ENCODE assay signal across 9 mouse cellular contexts in genomic region chr11:49764639-49765299, GRCm38 (mm10). TPM values are rescaled to one million over a fixed set of nuclear protein-coding genes. Genes with fewer than 3 reads are reported as not detected.
DNase-seq lines count a peak whose midpoint lies in the region; ATAC-seq and TF ChIP-seq lines count a peak whose summit lies in the region.
"Had no signal": no experiment of that assay in that cellular context is flagged by ENCODE, and none has a peak within 500 bp of the region (broad histone marks: within the 10 kb centered on the region; RNA-seq: fewer than 3 reads in every experiment).

No protein-coding gene starts in this region.

- H3K27ac ChIP-seq in intestine, embryonic 14.5 days (ENCODE audit: low read depth), result peak overlapping the region; percentile 62
- H3K27ac ChIP-seq in intestine, postnatal 0 days (ENCODE audit: low read depth, low read length), result no peak overlapping the region
- H3K27ac ChIP-seq in forebrain, postnatal 0 days (ENCODE audit: low read depth, low read length), result no peak overlapping the region
- peak overlapping the region; percentile 64 for H3K27ac ChIP-seq in hindbrain, embryonic 12.5 days
- H3K27ac ChIP-seq in liver, embryonic 12.5 days, result peak overlapping the region; percentile 79
- H3K27ac ChIP-seq: midbrain, embryonic 12.5 days had no signal

- H3K4me1 ChIP-seq in intestine, embryonic 14.5 days (replicated peaks; ENCODE audit: control insufficient read depth, insufficient read depth, low read length), result peaks cover 4% of the 10 kb centered on the region; the same call in 1 of the 2 replicates
- H3K4me1 ChIP-seq in intestine, postnatal 0 days (replicated peaks; ENCODE audit: control insufficient read depth, insufficient read depth, low read length), result no peaks in the 10 kb centered on the region
- no peaks in the 10 kb centered on the region for H3K4me1 ChIP-seq in forebrain, postnatal 0 days (ENCODE audit: insufficient read depth)
- peaks cover 13% of the 10 kb centered on the region for H3K4me1 ChIP-seq in hindbrain, embryonic 12.5 days
- peaks cover 36% of the 10 kb centered on the region for H3K4me1 ChIP-seq in liver, embryonic 12.5 days

- peak overlapping the region; percentile 11; the same call in 1 of the 2 replicates for H3K9ac ChIP-seq in intestine, embryonic 14.5 days (ENCODE audit: low read length)
- no peak overlapping the region for H3K9ac ChIP-seq in intestine, postnatal 0 days (ENCODE audit: low read depth, low read length)
- no peak overlapping the region for H3K9ac ChIP-seq in forebrain, postnatal 0 days
- no peak overlapping the region for H3K9ac ChIP-seq in hindbrain, embryonic 12.5 days
- peak overlapping the region; percentile 50 for H3K9ac ChIP-seq in liver, embryonic 12.5 days
- H3K9ac ChIP-seq: midbrain, embryonic 12.5 days had no signal

- no peak overlapping the region for H3K4me3 ChIP-seq in intestine, embryonic 14.5 days (ENCODE audit: low read depth, low read length)
- H3K4me3 ChIP-seq in intestine, postnatal 0 days (ENCODE audit: low read depth, low read length), result no peak overlapping the region
- no peak overlapping the region for H3K4me3 ChIP-seq in forebrain, postnatal 0 days (ENCODE audit: low read depth, low read length)
- no peak overlapping the region for H3K4me3 ChIP-seq in hindbrain, embryonic 12.5 days
- 0 out of 2 replicates have a peak overlapping the region, but pooled peaks have one; percentile 3 for H3K4me3 ChIP-seq in liver, embryonic 12.5 days
- H3K4me3 ChIP-seq: midbrain, embryonic 12.5 days had no signal

- peak overlapping the region; percentile 18; the same call in 1 of the 2 replicates for H3K4me2 ChIP-seq in intestine, embryonic 14.5 days (ENCODE audit: low read length)
- no peak overlapping the region for H3K4me2 ChIP-seq in intestine, postnatal 0 days (replicated peaks; ENCODE audit: low read depth)
- no peak overlapping the region for H3K4me2 ChIP-seq in forebrain, postnatal 0 days (ENCODE audit: low read depth)
- no peak overlapping the region for H3K4me2 ChIP-seq in hindbrain, embryonic 12.5 days (replicated peaks)
- H3K4me2 ChIP-seq in liver, embryonic 12.5 days, result peak overlapping the region; percentile 48
- H3K4me2 ChIP-seq: midbrain, embryonic 12.5 days had no signal

- DNase-seq in intestine, embryonic 14.5 days (ENCODE audit: low spot score), result peak; percentile 74
- DNase-seq in adrenal gland, adult 18-20 months (ENCODE audit: low spot score in 2 of 2), result peak; percentile 17 to 33
- peak; percentile 18 for DNase-seq in forebrain, postnatal 0 days
- peak; percentile 53 for DNase-seq in testis, postnatal 14 days (ENCODE audit: low spot score)

- no peaks in the 10 kb centered on the region for H3K9me3 ChIP-seq in intestine, embryonic 14.5 days (ENCODE audit: control insufficient read depth, low read length)
- no peaks in the 10 kb centered on the region for H3K9me3 ChIP-seq in intestine, postnatal 0 days (ENCODE audit: control insufficient read depth)
- no peaks in the 10 kb centered on the region for H3K9me3 ChIP-seq in forebrain, postnatal 0 days (ENCODE audit: low read length)
- no peaks in the 10 kb centered on the region for H3K9me3 ChIP-seq in hindbrain, embryonic 12.5 days (replicated peaks)
- H3K9me3 ChIP-seq in liver, embryonic 12.5 days (replicated peaks), result no peaks in the 10 kb centered on the region
- H3K9me3 ChIP-seq: midbrain, embryonic 12.5 days had no signal

- 20% methylated on average over 7 of the region's 8 CpGs for WGBS in intestine, embryonic 14.5 days
- WGBS in intestine, postnatal 0 days, result 27% methylated on average over 7 of the region's 8 CpGs
- 28% methylated on average over 8 of the region's 8 CpGs for whole genome bisulfite sequencing in forebrain, postnatal 0 days
- WGBS in hindbrain, embryonic 12.5 days, result 27% methylated on average over 8 of the region's 8 CpGs
- WGBS in liver, embryonic 12.5 days (ENCODE audit: insufficient replicate concordance), result 17% methylated on average over 8 of the region's 8 CpGs

- H3K27me3 ChIP-seq in intestine, embryonic 14.5 days (replicated peaks; ENCODE audit: control insufficient read depth, insufficient read depth, low read length), result no peaks in the 10 kb centered on the region
- no peaks in the 10 kb centered on the region for H3K27me3 ChIP-seq in intestine, postnatal 0 days (replicated peaks; ENCODE audit: control insufficient read depth, insufficient read depth, low read length)
- no peaks in the 10 kb centered on the region for H3K27me3 ChIP-seq in forebrain, postnatal 0 days (ENCODE audit: insufficient read depth, low read length)
- no peaks in the 10 kb centered on the region for H3K27me3 ChIP-seq in hindbrain, embryonic 12.5 days
- H3K27me3 ChIP-seq in liver, embryonic 12.5 days (replicated peaks), result 0 out of 2 replicates have a peak, but pooled peaks cover 6% of the 10 kb centered on the region
- H3K27me3 ChIP-seq: midbrain, embryonic 12.5 days had no signal

- H3K36me3 ChIP-seq in intestine, embryonic 14.5 days (ENCODE audit: control insufficient read depth, insufficient read depth, low read length), result no peaks in the 10 kb centered on the region
- no peaks in the 10 kb centered on the region for H3K36me3 ChIP-seq in intestine, postnatal 0 days (ENCODE audit: control insufficient read depth, insufficient read depth)
- H3K36me3 ChIP-seq in forebrain, postnatal 0 days (ENCODE audit: insufficient read depth), result no peaks in the 10 kb centered on the region
- no peaks in the 10 kb centered on the region for H3K36me3 ChIP-seq in hindbrain, embryonic 12.5 days
- H3K36me3 ChIP-seq in liver, embryonic 12.5 days, result no peaks in the 10 kb centered on the region
- H3K36me3 ChIP-seq: midbrain, embryonic 12.5 days had no signal

- ATAC-seq in intestine, embryonic 14.5 days (replicated peaks; ENCODE audit: low FRiP score, low TSS enrichment, low read depth), result peak; percentile 79; the same call in 1 of the 2 replicates
- ATAC-seq in intestine, postnatal 0 days, result no peak; the same call in 1 of the 2 replicates
- ATAC-seq in forebrain, postnatal 0 days, result peak; percentile 88
- ATAC-seq in hindbrain, embryonic 12.5 days (ENCODE audit: low FRiP score), result 0 out of 2 replicates have a peak, but pooled peaks have one; percentile 29
- ATAC-seq in liver, embryonic 12.5 days, result no peak
- ATAC-seq in inflammation-experienced regulatory T-cells, adult 6 months, result no peak

- no peak for TF ChIP-seq CTCF in intestine, postnatal 0 days (IDR thresholded peaks at IDR 0.05; ENCODE audit: low read depth)
- no peak for TF ChIP-seq CTCF in forebrain, postnatal 0 days (IDR thresholded peaks at IDR 0.05; ENCODE audit: low read depth)

RNA-seq across cellular contexts. Expression of gene Gfpt2, which starts 29.2 kb away (rescaled TPM):
- polyA plus RNA-seq in intestine, embryonic 14.5 days (2014; fragmentation: Nextera tagmentation; extraction: Ambion mirVana), result 7.0 and 7.7 TPM in 2 replicates
- polyA plus RNA-seq in intestine, postnatal 0 days (2015; fragmentation: Nextera tagmentation; extraction: Ambion mirVana), result 1.7 and 2.8 TPM in 2 replicates
- total RNA-seq in adrenal gland, adult 18-20 months (2021), result 10 to 100 TPM in 1 of 2 experiments, 1 to 10 TPM in 1; 4.3 to 11.2 TPM
- 5.0 and 5.5 TPM in 2 replicates for total RNA-seq in forebrain, postnatal 0 days (2014; rRNA removed)
- polyA plus RNA-seq in forebrain, postnatal 0 days (2015; fragmentation: Nextera tagmentation; extraction: Ambion mirVana), result 6.5 and 7.4 TPM in 2 replicates
- polyA plus RNA-seq in hindbrain, embryonic 12.5 days (2016; fragmentation: Nextera tagmentation; extraction: Ambion mirVana), result 20.2 and 22.5 TPM in 2 replicates
- 3.2 and 3.3 TPM in 2 replicates for polyA plus RNA-seq in liver, embryonic 12.5 days (2016; fragmentation: Nextera tagmentation; extraction: Ambion mirVana)
- polyA plus RNA-seq in inflammation-experienced regulatory T-cells, adult 6 months (2017; shearing (Covaris generic)), result 1 to 10 TPM in 2 of 3 experiments, under 1 TPM in 1; 0.28 to 3.0 (median 1.3) TPM

RNA-seq across cellular contexts. Expression of gene Cnot6, which starts 52.2 kb away (rescaled TPM):
- polyA plus RNA-seq in intestine, embryonic 14.5 days (2014; fragmentation: Nextera tagmentation; extraction: Ambion mirVana), result 48.5 and 53.3 TPM in 2 replicates
- 27.2 and 31.3 TPM in 2 replicates for polyA plus RNA-seq in intestine, postnatal 0 days (2015; fragmentation: Nextera tagmentation; extraction: Ambion mirVana)
- 10 to 100 TPM; 34.5 to 42.0 TPM for total RNA-seq in adrenal gland, adult 18-20 months (2021)
- total RNA-seq in forebrain, postnatal 0 days (2014; rRNA removed), result 45.4 and 63.9 TPM in 2 replicates
- polyA plus RNA-seq in forebrain, postnatal 0 days (2015; fragmentation: Nextera tagmentation; extraction: Ambion mirVana), result 19.4 and 31.9 TPM in 2 replicates
- polyA plus RNA-seq in hindbrain, embryonic 12.5 days (2016; fragmentation: Nextera tagmentation; extraction: Ambion mirVana), result 92.2 and 93.1 TPM in 2 replicates
- polyA plus RNA-seq in liver, embryonic 12.5 days (2016; fragmentation: Nextera tagmentation; extraction: Ambion mirVana), result 40.2 and 44.7 TPM in 2 replicates
- 10 to 100 TPM; 24.2 to 29.7 (median 26.8) TPM for polyA plus RNA-seq in inflammation-experienced regulatory T-cells, adult 6 months (2017; shearing (Covaris generic))

Comparison
In these comparisons a context has a peak if more than half of its experiments do, and no peak if none do; other contexts are left out.
1. ATAC-seq: peak in intestine, embryonic 14.5 days (single experiment), forebrain, postnatal 0 days (single experiment) and hindbrain, embryonic 12.5 days (single experiment); none in intestine, postnatal 0 days (single experiment), liver, embryonic 12.5 days (single experiment) and inflammation-experienced regulatory T-cells, adult 6 months (single experiment).
2. H3K27ac ChIP-seq: peak in intestine, embryonic 14.5 days (single experiment), hindbrain, embryonic 12.5 days (single experiment) and liver, embryonic 12.5 days (single experiment); none in intestine, postnatal 0 days (single experiment) and forebrain, postnatal 0 days (single experiment).
3. H3K4me2 ChIP-seq: peak in intestine, embryonic 14.5 days (single experiment) and liver, embryonic 12.5 days (single experiment); none in intestine, postnatal 0 days (single experiment), forebrain, postnatal 0 days (single experiment) and hindbrain, embryonic 12.5 days (single experiment).
4. H3K9ac ChIP-seq: peak in intestine, embryonic 14.5 days (single experiment) and liver, embryonic 12.5 days (single experiment); none in intestine, postnatal 0 days (single experiment), forebrain, postnatal 0 days (single experiment) and hindbrain, embryonic 12.5 days (single experiment).
5. DNase-seq: peak in every context shown above with its lines; median percentile 74 in intestine, embryonic 14.5 days; 53 in testis, postnatal 14 days; 25 in adrenal gland, adult 18-20 months; 18 in forebrain, postnatal 0 days.